In genomic region chr1:127500219-127500618, GRCm38 (mm10) we compare ENCODE assay signal across 9 mouse cellular contexts.
DNase-seq lines count a peak whose midpoint lies in the region; ATAC-seq and TF ChIP-seq lines count a peak whose summit lies in the region.
"Had no signal": no experiment of that assay in that cellular context is flagged by ENCODE, and none has a peak within 500 bp of the region (broad histone marks: within the 10 kb centered on the region; RNA-seq: fewer than 3 reads in every experiment).

No protein-coding gene starts in this region.

- peak; percentile 91 for TF ChIP-seq RAD21 in MEL (IDR thresholded peaks at IDR 0.05; ENCODE audit: low read depth, low read length)

- 9% methylated on average over 8 of the region's 8 CpGs for WGBS in forebrain, embryonic 10.5 days

- TF ChIP-seq POLR2A in MEL (IDR thresholded peaks at IDR 0.05; ENCODE audit: control insufficient read depth in 1 of 2, insufficient read depth in 1 of 2, low read depth in 1 of 2, low read length in 2 of 2, poor library complexity in 1 of 2): no peak

- no peak for TF ChIP-seq EP300 in MEL (IDR thresholded peaks at IDR 0.05; ENCODE audit: low read depth in 1 of 2, low read length in 2 of 2)

- H3K27me3 ChIP-seq in MEL (ENCODE audit: control insufficient read depth in 1 of 2, insufficient read depth in 2 of 2, low read length in 2 of 2): no peaks in the 10 kb centered on the region
- no peaks in the 10 kb centered on the region for H3K27me3 ChIP-seq in forebrain, embryonic 10.5 days (ENCODE audit: poor library complexity, severe bottlenecking)
- H3K27me3 ChIP-seq: limb, embryonic 13.5 days had no signal

- peak overlapping the region in 1 of 2 experiments; percentile 22; a peak in 1 of 4 replicates for H3K4me3 ChIP-seq in MEL (ENCODE audit: control insufficient read depth in 1 of 2, insufficient read depth in 1 of 2, low read depth in 2 of 2, low read length in 2 of 2)
- no peak overlapping the region for H3K4me3 ChIP-seq in forebrain, embryonic 10.5 days
- H3K4me3 ChIP-seq: limb, embryonic 13.5 days had no signal

- no peak overlapping the region for H3K9ac ChIP-seq in MEL (ENCODE audit: control insufficient read depth, low read depth, low read length, poor library complexity, severe bottlenecking)
- H3K9ac ChIP-seq: limb, embryonic 13.5 days had no signal

- H3K79me2 ChIP-seq in MEL (ENCODE audit: control insufficient read depth, insufficient read depth, low read length, poor library complexity): no peaks in the 10 kb centered on the region

- no peaks in the 10 kb centered on the region for H3K36me3 ChIP-seq in MEL (ENCODE audit: control insufficient read depth in 1 of 2, insufficient read depth in 2 of 2, low read length in 2 of 2)
- no peaks in the 10 kb centered on the region for H3K36me3 ChIP-seq in forebrain, embryonic 10.5 days (replicated peaks)
- H3K36me3 ChIP-seq: limb, embryonic 13.5 days had no signal

- TF ChIP-seq CTCF in MEL (IDR thresholded peaks at IDR 0.05 in 2 of 3, conservative IDR thresholded peaks at IDR 0.05 in 1 of 3; ENCODE audit: control insufficient read depth in 1 of 3, insufficient read depth in 1 of 3, low read depth in 2 of 3, low read length in 3 of 3, poor library complexity in 1 of 3, severe bottlenecking in 1 of 3): peak; percentile 91 to 94 (median 93)

- H3K9me3 ChIP-seq in MEL (replicated peaks; ENCODE audit: insufficient read depth, low read length): no peaks in the 10 kb centered on the region
- H3K9me3 ChIP-seq in forebrain, embryonic 10.5 days: no peaks in the 10 kb centered on the region
- H3K9me3 ChIP-seq: limb, embryonic 13.5 days had no signal

- peak; percentile 57 to 65; a peak in 2 of 4 replicates for ATAC-seq in hematopoietic stem cell, adult 5-6 weeks (replicated peaks in 1 of 2; ENCODE audit: insufficient read depth in 1 of 2, low FRiP score in 2 of 2, low TSS enrichment in 1 of 2, low read depth in 1 of 2, poor library complexity in 2 of 2, severe bottlenecking in 2 of 2)
- peak; percentile 64 for ATAC-seq in megakaryocyte-erythroid progenitor cell, adult 5-6 weeks (replicated peaks; ENCODE audit: low FRiP score, low TSS enrichment, poor library complexity, severe bottlenecking)

- peak; percentile 79 for DNase-seq in MEL (ENCODE audit: low read depth, low spot score)
- peak; percentile 50 for DNase-seq in brain, embryonic 18.5 days (ENCODE audit: low read depth, low spot score)
- DNase-seq in forebrain, embryonic 10.5 days (ENCODE audit: extremely low spot score, low spot score): peak; percentile 86
- peak; percentile 82 to 89 for DNase-seq in layer of hippocampus, postnatal 14 days (ENCODE audit: low spot score in 2 of 2)
- peak; percentile 87 for DNase-seq in right cerebral cortex, postnatal 14 days
- DNase-seq in urinary bladder, postnatal 25 days (ENCODE audit: low spot score): peak; percentile 77

- H3K27ac ChIP-seq in MEL (ENCODE audit: control insufficient read depth, low read depth, low read length): no peak overlapping the region
- H3K27ac ChIP-seq in forebrain, embryonic 10.5 days: no peak overlapping the region
- H3K27ac ChIP-seq: limb, embryonic 13.5 days had no signal

- no peaks in the 10 kb centered on the region for H3K4me1 ChIP-seq in MEL (ENCODE audit: control insufficient read depth in 1 of 2, insufficient read depth in 2 of 2, low read length in 2 of 2)
- peaks cover 4% of the 10 kb centered on the region; the same call in 1 of the 2 replicates for H3K4me1 ChIP-seq in forebrain, embryonic 10.5 days
- H3K4me1 ChIP-seq: limb, embryonic 13.5 days had no signal

TF ChIP-seq in MEL, 35 proteins besides CTCF, POLR2A, EP300 and RAD21:
- TF ChIP-seq ZC3H11A (IDR thresholded peaks at IDR 0.05; ENCODE audit: low read depth, low read length) (peak; percentile 88), MEF2A (IDR thresholded peaks at IDR 0.05; ENCODE audit: extremely low read depth, insufficient replicate concordance, low read depth, low read length, poor library complexity, severe bottlenecking) (no peak), SMC3 (IDR thresholded peaks at IDR 0.05; ENCODE audit: low read depth, low read length) (peak; percentile 92), ETS1 (IDR thresholded peaks at IDR 0.05; ENCODE audit: low read depth, low read length) (no peak)
